Mouse (Mus musculus) layer of hippocampus, adult 9-10 months (tissue): Measurements from ENCODE around the gene Omp.

Experiments
- DNase-seq: peaks from one replicate; pipeline ENCODE4 v3.0.0; 2022; ENCODE audit warnings: low spot score

Gene Omp

DNA sequence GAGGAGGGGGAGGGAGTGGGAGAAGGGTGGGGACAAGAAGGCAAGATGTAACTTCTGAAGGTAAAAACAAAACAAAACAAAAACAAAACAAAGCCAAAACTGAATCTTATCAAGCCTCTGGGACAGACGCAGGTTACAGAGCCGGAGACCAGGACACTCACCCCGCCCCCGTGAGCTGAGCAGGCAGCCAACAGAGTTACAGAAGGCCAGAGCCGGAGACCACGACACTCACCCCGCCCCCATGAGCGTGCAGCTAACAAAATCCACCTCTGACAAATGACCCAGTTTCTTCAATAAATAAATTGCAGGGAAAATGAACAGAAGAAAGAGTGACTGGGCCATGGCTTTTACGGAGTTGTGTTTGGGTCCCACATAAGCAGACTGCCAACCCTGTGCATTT lies 6.1 kb downstream of the Omp start:
- DNase-seq, result no peak

GRCm38 (mm10) chr7:98137995-98138394 lies 7.3 kb downstream of the Omp start:
- no peak for DNase-seq

GRCm38 (mm10) chr7:98137583-98137982 lies 7.7 kb downstream of the Omp start:
- DNase-seq, result no peak

- no peak for DNase-seq
These were observed 13.6 kb downstream of the Omp start for GRCm38 (mm10) chr7:98131751-98132150.

- DNase-seq, result no peak
These were observed 19.8 kb downstream of the Omp start for GRCm38 (mm10) chr7:98125473-98125872.

DNA sequence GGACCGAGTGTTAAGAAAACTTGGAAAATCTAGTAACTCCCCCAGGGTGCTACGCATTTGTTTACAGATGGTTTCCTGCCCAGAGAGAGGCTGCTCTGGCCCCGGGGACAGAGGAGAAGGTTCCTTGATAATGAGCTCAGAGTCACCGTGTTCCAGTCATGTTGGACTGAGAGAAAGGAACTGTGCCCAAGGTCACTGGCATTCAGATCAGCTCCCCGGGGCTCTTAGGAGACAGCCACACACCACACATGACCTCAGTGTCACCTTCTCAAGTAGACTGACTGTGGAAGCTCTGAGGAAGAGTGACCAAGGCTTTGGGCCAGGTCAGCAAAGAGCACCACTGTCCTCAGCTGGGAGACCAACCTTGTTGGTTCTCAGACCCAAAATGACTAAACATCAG lies 20.6 kb downstream of the Omp start:
- no peak for DNase-seq

GRCm38 (mm10) chr7:98121673-98122072 lies 23.6 kb downstream of the Omp start:
- no peak for DNase-seq

GRCm38 (mm10) chr7:98121241-98121640 lies 24.1 kb downstream of the Omp start:
- no peak for DNase-seq

DNA sequence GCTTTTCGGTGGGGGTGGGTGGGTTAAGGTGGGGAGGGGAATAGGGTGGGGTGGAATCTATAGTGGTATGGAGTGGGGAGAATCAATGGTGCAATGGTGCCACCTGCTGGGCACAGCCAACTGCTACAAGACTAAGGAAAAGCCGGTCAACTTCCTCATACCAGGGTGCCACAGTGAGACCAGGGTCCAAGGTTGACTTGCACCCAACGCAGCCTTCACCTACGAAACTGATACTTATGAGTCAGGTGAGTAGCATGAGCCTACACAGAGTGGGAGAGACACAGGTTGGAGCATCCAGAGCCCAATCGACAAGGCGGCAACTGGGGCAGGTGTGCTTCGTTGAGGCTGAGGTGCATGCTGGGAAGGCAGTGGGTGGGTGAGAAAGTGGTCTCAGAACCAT lies 25.0 kb downstream of the Omp start:
- DNase-seq, result peak; percentile 61

GRCm38 (mm10) chr7:98119961-98120232 lies 25.4 kb downstream of the Omp start:
- no peak for DNase-seq

DNA sequence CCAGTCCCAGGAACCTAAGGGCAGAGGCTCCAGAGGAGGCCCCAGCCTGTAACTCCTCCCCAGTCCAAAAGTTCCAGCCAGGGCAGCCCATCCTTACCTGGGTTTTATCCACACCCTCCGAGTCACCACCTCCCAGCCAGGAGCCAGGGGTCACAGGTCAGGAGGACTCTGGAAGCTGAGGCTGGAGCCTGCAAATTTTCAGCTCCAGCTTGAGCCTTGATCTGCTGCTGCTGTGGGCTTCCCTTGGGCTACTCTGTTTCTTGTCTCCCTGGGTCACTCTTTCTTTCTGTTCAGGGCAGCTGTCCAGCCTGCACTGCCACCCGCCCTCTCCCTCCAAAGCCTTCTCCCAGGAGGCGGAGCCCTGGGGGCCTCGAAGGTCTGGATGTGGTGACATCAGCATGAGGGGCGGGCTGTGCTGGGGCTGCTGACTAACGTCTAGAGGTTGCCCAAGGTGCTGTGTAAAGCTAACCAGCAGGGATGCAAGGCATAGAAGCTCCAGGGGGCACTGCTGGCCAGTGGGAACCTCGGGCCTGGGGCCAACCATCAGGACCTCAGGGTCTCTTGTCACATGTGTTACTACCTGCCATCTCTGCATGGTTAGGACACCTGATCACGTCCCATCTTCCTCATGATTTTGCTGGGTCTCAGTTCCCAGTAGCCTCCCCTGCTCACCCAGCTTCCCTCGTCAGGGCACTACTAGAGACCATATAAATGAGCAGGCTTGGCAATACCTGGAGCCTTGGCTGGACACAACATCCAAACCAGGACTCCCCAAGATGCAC lies 25.9 kb downstream of the Omp start, which contains the start of gene Myo7a:
TSS of gene Myo7a (minus strand) at position 346 of the 782 bp plus-strand sequence.
- no peak for DNase-seq

- DNase-seq, result no peak
These were observed 28.2 kb downstream of the Omp start for GRCm38 (mm10) chr7:98117012-98117660.

GRCm38 (mm10) chr7:98114656-98115055 lies 30.6 kb downstream of the Omp start:
- DNase-seq, result no peak

DNA sequence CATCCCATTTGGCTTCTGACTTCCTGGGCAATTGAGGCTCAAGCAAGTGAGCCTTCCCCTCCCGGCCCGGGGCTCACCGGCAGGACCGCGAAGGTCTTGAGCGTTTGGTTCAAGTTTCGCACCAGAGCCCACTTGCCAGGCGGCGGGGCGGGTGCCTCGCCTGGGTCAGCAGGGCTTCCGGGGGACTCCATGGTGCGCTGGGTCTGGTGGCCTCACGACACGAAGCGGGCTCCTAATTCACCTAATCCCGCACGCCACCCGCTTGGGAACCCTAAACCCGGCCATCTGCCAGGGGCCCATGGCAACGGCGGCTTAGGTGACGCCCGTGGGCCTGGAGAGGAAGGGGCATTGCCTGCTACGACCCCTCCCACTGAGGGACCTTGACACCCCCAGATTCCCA lies 34.1 kb downstream of the Omp start:
- DNase-seq, result no peak

- no peak for DNase-seq
These were observed 35.5 kb downstream of the Omp start for GRCm38 (mm10) chr7:98109771-98110170.

DNA sequence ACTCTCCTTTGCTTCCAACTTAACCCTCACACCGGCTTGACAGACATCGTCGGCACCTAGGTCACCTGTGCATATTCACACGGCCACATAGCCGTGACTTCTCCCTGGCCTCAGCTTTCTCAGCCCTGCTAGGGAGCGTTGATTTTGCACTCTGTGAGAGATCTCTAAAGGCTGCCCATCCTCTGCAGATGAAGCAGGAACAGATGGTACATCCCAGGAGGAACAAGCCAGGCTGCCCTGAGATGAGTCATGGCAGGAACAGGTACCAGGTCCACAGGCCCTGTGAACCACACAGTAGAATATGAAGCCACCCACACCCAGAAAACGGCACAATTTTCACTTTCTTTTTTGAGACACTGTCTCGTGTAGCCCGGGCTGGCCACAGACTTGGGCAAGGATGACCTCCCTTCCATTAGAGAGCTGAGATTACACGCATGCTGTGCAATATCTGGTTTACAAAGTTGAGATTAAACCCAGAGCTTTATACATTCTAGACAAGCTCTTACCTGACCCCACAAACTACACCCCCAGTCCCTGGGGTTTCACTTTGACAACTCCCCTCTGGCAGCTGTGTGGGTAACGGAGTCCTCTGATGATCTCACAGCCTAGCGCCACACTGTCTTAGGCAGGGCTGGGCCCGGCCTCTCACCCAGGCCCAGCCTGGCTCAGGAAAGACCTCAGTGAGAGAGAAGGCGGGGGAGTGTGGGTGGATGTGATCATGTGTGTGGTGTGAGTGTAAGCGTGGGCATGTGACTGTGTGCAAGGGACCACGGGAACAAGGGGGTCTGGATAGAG lies 36.5 kb downstream of the Omp start:
- DNase-seq, result no peak

- DNase-seq, result no peak
These were observed 39.0 kb downstream of the Omp start for GRCm38 (mm10) chr7:98106272-98106671.

- DNase-seq, result no peak
These were observed 40.5 kb downstream of the Omp start for GRCm38 (mm10) chr7:98104481-98105435.

- no peak for DNase-seq
These were observed 41.4 kb downstream of the Omp start for GRCm38 (mm10) chr7:98103942-98104292.

- peak; percentile 79 for DNase-seq
These were observed 42.0 kb downstream of the Omp start for GRCm38 (mm10) chr7:98103002-98103941.

DNA sequence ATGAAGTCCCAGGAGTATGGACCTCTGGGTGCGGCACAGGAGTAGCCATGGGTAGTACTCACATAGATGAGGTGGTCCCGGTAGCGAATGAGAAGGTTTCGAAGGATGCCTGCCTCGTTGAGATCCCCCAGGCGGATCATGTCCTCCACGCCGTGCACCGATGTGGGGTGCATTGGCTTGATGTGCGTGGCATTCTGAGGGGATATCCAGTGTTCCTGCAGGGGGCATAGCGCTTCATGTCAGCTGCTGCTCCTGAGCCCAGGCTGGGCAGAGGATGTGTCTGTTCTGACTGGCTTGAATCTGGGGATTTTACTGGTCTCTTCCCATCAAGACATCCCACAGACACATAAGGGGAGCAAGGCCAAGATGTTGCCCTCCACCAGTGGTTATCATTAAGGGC lies 42.8 kb downstream of the Omp start:
- no peak for DNase-seq
